Mouse (Mus musculus) CD4-positive, CD25-positive, alpha-beta regulatory T cell, adult 2 months (primary cell): ENCODE measurements around the gene Pip4p1.
"Not testable (repeated sequence)": the region's sequence is repeated elsewhere in the genome, so short reads cannot be mapped to it uniquely, and the experiment has no call there.

Experiments
- DNase-seq: peaks from one replicate; pipeline ENCODE4 v3.0.0-alpha.2; 2012; ENCODE audit warnings: low read depth, low spot score

Pip4p1 gene

DNA sequence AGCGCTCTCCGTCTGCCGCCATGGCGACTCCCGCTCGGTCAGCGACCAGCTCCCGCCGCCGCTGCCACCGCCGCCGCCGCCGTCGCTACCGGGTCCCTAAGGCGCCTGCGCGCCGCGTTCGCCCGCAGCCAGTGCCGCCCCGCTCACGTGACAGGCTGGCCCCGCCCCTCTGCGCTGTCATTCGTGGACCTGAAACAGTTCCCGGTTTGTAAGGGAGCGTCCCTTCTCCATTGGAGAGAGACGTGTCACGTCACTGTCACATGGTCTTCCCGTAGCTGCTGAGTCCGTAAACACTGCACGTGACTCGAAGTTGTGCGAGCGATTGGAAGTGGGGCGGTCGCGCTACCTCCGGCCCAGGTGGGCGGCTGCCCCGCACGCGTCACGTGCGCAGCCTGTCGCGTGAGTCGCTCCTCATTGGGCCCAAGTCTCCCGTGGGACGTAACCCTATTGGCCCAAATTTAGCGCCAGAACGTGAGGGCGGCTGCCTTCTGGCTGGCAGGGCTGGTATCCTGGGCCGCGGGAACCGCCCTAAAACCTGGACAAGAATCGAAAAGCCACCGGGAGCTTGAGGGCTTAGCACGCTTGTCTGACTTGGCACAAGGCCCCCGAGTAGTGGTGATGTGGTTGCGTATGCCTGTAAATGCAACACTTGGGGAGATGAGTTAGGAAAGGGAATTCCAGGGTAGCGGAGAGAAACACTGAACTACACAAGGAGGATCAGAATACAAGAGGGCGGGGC is at the start of gene Pip4p1, which contains the start of gene Pnp:
Pip4p1 (minus strand) TSS at position 103 of the 739 bp plus-strand sequence.
Pnp (plus strand) TSS at position 329 of the 739 bp plus-strand sequence.
- peak; percentile 99 for DNase-seq

DNA sequence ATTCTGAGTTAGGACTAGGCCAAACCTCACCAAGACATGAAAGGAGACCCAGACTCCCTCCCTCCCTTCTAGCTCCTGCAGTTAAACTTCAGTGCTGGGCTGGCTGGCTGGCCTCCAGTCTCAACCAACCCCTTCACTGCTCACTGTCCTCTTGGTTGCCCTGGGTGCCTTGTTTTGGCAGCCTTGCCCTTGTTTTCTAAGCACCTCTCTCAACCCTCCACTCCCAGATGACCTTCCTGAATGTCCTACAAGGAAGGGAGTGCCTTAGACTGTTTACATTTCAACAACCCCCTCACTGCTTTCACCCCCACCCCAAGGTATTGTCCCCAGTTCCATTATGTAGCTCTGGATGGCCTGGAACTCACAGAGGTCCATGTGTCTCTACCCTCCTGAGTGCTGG is 49.0 kb upstream of the Pip4p1 start:
- no peak for DNase-seq

DNA sequence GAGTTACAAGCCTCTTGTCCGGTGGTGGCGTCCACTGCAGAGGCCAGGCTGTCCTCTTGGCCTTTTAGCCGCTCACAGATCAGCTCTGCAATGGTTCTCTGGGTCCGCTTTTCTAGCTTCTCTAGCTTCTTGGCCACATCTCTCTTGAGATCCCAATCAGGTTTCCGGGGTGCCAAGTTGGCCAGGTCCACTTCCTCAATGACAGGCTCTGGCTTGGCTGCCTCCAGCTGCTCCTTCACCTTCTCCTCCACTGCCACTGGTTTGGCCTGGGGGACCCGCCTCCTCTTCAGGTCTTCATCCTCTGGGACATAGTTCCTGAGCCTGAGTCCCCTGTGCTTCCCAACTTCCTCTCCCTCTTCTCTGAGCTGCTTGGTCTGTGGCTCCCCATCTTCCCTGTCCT is 47.8 kb upstream of the Pip4p1 start:
- not testable (repeated sequence) for DNase-seq

DNA sequence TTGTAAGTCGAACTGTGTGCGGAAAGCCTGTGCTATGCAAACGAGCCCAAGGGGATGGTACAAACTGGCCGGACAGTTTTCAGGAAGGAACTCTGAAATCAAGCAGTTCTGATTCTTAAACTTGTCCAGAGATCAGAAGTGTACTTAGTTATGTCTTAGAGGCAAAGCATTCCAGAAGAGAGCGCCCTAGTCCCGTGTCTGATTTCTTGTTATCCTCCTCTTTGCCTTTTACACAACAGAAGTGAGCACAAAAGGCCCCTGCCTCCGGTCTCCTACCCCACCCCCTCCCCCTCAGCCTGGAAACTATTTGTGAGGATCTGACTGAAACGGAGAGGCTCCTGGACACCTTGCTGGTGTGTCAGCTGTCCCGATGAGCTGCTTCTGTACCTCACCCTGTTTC is 46.0 kb upstream of the Pip4p1 start:
- DNase-seq, result no peak

DNA sequence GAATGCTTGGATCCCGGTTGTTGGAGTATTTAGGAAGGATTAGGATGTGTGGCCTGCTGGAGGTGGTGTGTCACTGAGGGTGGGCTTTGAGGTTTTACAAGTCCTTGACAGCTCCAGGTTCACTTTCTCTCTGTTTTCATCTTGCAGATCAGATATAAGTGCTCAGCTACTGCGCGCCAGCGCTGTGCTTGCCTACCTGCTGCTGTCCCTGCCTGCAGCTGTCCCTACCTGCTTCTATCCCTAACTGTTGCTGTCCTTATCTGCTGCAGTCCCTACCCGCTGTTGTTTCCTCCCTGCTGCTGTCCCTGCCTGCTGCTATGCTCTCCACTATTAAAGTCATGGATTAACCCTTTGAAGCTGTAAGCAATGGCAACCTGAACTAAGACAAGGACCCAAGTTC is 44.3 kb upstream of the Pip4p1 start:
- no peak for DNase-seq

DNA sequence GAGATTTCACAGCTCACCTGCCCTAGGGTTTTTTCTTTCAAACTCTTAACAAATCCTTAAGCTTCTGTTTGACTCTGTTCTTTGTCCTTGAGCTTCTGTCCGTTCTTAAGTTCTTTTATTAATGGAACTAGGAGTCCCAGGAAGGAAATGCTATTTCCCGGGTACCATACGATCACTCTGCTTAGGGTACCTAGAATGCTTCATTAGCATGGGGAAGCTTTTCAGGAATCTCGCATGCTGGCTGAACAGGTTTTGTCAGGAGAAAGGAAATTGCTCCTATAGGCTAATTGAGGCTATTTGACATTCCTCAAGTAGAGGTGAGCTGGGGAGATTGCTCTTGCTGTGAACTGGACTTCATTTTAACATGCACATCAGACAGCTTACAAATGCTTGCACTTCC is 43.0 kb upstream of the Pip4p1 start:
- DNase-seq, result no peak

DNA sequence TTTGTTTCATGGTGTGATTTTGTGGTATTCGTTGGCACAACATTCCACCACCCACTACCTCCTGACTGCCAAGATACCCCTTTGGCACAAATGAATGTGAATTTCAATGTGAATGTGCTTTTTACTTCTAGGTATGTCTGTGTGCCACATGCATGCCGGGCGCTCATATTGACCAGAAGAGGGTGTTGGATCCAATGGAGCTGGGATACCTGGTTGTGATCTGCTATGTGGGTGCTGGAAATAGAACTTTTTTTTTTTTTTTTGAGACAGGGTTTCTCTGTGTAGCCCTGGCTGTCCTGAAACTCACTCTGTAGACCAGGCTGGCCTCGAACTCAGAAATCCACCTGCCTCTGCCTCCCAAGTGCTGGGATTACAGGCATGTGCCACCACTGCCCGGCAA is 42.4 kb upstream of the Pip4p1 start:
- DNase-seq, result not testable (repeated sequence)

DNA sequence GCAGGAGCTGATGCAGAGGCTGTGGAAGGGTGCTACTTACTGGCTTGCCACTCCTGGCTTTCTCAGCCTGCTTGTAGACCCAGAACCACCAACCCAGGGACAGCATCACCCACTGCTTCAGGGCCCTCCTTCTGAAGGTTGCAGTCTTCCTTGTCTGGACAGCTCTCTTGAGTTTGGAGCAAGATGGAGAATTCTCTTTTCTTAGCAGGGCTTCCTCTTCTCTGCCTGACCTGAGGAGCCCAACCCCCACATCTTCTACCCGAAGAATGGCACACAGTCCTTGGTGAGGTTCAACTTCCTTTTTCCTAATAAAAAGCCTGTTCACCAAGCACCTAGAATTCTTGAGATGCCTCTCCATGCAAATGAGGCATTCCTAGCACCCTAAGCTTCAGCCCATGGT is 40.2 kb upstream of the Pip4p1 start:
- no peak for DNase-seq

DNA sequence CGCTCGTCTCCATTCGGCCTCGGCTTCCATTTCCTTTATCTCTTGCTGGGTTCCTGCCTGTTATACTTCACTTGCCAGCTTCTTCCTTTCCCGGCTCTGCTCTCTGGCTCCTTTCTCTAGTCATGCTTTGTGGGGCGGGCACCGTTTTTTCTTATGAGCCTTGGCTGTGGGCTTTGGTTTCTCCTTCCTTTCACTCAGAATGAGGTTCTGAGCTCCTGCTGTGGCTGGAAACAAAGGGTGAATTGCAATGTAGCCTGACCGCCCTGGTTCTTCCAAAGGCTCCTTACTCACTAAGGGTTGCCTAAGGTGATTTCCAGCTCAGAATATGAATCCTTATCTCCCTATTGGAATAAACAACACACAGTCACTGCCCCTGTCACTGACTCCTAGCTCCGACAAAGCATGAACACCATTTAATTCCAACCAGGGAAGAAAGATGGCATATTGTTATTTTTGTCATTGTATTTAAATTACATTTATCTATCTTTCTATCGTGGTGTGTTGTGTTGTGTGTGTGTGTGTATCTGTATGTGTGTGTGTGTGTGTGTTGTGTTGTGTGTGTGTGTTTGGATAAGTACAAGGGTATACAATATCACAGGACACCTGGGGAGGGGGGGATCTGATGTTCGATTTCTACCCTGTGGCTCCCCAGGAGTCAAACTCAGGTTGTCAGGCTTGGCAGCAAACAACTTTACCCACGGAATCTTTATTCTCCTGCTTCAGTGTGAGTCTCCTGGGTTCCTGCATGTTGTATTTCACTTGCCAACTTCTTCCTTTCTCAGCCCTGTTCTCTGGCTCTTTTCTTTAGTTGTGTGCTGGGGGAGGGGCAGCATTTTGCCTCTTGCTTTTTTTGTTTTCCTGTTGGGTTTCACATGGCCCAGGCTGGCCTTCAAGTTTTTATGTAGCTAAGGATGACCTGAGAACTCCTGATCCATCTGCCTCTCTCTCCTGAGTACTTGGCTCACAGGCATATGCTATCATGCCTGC is 39.2 kb upstream of the Pip4p1 start:
- DNase-seq, result no peak

DNA sequence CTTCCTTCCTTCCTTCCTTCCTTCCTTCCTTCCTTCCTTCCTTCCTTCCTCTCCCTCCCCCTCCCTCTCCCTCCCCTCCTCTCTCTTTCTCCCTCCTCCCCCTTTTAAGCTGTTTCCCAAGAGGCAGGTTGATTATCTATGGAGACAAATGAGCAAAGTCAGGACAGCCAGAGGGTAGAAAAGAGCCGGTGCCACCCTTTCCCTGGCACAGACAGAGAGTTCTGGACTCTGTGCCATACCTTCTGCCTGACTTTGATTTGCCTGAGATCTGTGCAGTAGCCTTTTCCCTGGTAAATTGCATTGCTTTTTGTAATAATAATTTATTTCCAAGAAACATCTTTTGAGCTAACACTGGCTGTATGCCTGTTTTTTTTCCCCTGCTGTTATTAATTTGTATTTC is 38.4 kb upstream of the Pip4p1 start:
- DNase-seq, result no peak

DNA sequence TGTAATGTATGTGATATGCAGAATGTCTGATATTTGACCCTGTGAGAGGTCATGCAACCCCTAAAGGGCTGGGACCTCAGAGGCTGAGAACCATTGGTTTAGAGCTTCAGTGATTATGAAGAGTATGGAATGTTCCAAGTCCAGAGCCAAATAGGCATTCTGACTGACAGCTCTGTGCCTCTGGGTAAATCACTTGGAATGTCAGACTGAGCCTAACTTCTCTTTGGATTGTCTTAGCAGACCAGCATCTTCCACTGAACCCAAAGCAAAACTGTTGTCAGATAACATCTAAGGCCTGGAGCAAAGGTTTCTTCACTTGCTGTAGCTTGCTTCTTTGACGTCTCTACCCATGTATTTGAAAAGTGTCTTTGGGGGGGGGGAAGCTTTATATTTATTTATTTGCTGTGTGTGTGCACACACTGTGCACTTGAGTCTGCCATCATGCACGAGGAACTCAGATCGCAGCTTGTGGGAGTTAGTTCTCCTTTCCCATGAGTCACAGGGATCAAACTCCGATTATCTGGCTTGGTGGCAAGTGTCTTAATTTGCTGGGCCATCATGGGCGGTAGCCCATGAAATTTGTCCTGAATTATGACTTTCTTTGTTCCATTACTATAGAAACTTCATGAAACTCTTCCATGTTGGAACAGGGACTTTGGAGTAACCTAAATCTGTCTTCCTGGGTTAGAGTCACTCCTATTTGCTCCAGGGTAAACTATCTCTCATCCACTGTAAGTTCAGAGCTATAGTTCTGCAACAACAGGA is 37.7 kb upstream of the Pip4p1 start:
- DNase-seq, result no peak

DNA sequence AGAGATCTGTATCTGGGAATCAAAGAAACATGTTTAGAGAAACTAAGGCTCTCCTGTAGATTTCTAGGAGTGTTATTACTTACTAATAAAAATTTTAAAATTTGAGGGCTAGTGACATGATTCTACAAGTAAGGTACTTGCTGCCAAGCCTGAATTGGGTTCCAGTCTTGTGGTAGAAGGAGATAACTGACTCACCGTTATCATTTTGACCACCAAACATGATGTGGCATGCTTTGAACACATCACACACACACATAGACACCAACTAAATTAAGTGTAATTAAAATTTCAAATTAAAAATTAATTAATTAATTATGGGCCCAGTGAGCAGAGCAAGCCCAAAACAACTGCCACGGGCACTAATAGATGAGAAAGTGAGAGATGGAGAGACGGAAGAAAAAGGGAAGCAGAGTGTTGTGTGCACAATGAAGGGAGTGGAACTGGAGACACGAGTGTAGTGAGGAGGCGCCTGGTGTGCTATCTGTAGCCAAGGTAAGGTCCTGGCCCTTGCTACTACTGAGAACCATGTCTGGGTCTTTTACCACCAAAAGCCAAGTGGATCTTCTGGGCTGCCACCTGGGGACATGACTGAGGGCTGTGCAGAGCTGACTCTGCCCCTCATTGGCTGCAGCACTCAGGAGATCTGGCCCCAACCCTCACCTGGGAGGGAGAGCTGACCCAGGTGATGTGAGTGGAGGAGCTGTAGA is 27.8 kb upstream of the Pip4p1 start:
- DNase-seq, result not testable (repeated sequence)

DNA sequence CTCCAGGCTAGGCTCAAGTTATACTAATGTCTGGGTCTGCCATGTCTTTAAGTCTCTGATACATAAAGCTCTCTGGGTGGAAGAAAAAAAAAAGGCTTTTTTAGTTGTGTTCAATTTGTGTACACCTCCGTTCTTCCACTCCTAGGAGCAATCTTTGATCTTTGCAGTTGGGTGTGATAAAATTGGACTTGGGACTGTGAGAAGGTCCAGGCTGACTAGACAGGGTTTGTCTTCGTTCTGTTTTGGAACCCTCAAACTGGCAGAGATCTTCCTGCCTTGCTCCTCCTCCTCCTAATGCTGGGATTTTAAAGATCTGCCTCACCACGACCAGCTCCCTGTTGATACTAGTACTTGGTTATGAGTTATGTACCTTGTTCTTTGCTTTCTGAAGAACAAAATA is 26.5 kb upstream of the Pip4p1 start:
- DNase-seq, result not testable (repeated sequence)

DNA sequence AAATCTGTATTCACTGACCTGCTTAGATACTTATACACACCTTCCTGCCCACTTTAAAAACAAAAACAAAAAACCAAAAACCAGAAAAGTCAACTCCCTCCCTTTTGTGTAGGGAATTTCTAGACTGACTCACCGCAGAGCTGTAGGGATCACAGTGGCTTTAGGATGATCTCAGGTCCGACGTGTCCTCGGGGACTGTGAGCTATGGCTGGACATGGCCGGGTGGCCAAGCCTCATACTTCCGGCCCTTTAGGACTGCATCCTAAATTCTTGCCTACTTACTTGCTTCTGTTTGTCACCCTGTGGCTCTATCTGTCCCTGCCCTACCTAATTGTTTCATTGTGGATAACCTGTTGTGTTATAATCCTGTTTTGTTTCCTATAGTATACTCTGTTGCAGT is 26.1 kb upstream of the Pip4p1 start:
- not testable (repeated sequence) for DNase-seq

DNA sequence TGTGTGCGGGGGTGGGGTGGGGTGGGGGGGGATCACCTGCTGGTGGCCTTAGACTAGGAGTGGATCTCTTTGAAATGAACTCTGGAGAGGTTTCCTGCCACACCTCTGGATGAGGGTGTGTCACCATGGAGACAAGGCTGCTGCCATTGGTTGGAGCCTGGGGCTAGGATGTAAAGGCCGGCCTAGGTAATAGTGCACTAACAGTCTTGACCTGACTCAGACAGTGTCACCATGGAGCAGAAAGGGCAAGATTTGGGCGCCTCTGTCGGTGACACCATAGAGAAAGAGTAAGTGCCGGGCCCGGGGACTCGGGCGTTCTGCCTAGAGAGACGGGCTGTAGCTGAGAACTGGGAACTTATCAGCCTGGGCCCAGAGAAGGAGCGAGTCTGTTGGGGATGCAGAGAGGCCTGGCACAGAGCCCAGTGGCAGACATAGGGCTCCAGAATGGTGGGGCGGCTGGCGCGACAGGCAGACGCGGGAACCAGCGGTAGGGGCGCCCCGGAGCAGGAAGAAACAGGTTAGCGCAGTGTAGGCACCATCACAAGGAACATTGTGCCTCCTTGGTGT is 25.4 kb upstream of the Pip4p1 start, which contains the start of gene Pnp2:
Pnp2 (plus strand) TSS at position 51 of the 567 bp plus-strand sequence.
- DNase-seq, result peak; percentile 59

DNA sequence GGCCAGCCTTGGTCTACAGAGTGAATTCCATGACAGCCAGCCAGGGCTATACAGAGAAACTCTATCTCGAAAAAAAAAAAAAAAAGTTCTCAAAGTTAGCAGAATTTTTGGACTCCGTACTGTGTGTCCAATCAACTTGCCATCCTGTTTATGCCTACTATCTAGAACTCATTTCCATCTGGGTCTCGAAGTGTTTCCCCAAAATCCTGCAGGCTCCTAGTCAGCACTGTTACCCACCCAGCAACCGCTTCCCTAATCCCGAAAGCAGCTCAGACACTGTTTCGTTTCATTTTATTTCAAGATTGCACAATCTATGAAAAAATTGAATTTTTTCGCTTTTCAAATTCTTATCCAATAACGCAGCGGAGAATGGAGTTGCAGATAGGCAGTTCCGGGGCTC is 24.8 kb upstream of the Pip4p1 start:
- DNase-seq, result no peak

DNA sequence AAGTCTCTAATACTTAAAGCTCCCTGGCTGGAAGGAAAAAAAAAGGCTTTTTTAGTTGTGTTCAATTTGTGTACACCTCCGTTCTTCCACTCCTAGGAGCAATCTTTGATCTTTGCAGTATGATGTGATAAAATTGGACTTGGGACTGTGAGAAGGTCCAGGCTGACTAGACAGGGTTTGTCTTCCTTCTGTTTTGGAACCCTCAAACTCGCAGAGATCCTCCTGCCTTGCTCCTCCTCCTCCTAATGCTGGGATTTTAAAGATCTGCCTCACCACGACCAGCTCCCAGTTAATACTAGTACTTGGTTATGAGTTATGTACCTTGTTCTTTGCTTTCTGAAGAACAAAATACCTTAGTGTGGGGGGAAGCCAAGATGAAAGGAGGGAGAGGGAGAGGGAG is 14.9 kb upstream of the Pip4p1 start:
- not testable (repeated sequence) for DNase-seq

DNA sequence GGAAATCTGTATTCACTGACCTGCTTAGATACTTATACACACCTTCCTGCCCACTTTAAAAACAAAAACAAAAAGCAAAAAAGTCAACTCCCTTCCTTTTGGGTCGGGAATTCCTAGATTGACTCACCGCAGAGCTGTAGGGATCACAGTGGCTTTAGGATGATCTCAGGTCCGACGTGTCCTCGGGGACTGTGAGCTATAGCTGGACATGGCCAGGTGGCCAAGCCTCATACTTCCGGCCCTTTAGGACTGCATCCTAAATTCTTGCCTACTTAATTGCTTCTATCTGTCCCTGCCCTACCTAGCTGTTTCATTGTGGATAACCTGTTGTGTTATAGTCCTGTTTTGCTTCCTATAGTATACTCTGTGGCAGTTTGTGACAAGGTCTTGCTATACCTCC is 14.4 kb upstream of the Pip4p1 start:
- DNase-seq, result not testable (repeated sequence)

DNA sequence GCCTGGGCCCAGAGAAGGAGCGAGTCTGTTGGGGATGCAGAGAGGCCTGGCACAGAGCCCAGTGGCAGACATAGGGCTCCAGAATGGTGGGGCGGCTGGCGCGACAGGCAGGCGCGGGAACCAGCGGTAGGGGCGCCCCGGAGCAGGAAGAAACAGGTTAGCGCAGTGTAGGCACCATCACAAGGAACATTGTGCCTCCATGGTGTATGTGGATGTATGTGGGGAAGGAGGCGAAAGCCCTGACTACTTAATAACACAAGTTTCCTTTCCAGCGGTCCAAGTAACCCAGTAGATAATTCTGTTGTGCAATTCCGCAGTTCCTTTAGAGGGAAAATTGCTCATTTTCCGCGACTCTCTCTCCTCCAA is 14.0 kb upstream of the Pip4p1 start:
- DNase-seq, result peak; percentile 81

DNA sequence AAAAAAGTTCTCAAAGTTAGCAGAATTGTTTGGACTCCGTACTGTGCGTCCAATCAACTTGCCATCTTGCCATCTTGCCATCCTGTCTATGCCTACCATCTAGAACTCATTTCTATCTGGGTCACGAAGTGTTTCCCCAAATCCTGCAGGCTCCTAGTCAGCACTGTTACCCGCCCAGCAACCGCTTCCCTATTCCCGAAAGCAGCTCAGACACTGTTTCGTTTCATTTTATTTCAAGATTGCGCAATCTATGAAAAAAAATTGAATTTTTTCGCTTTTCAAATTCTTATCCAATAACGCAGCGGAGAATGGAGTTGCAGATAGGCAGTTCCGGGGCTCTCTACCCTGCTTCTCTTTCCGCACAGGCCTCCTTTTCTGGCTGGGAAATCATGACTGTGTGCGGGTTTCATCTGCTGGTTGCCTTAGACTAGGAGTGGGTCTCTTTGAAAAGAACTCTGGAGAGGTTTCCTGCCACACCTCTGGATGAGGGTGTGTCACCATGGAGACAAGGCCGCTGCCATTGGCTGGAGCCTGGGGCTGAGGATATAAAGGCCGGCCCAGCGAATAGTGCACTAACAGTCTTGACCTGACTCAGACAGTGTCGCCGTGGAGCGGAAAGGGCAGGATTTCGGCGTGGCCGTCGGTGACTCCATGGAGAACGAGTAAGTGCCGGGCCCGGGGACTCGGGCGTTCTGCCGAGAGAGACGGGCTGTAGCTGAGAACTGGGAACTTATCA is 13.4 kb upstream of the Pip4p1 start, which contains the start of gene Gm49342:
Gm49342 (plus strand) TSS at position 586 of the 736 bp plus-strand sequence.
- peak; percentile 90 for DNase-seq
